In the genomic region with DNA sequence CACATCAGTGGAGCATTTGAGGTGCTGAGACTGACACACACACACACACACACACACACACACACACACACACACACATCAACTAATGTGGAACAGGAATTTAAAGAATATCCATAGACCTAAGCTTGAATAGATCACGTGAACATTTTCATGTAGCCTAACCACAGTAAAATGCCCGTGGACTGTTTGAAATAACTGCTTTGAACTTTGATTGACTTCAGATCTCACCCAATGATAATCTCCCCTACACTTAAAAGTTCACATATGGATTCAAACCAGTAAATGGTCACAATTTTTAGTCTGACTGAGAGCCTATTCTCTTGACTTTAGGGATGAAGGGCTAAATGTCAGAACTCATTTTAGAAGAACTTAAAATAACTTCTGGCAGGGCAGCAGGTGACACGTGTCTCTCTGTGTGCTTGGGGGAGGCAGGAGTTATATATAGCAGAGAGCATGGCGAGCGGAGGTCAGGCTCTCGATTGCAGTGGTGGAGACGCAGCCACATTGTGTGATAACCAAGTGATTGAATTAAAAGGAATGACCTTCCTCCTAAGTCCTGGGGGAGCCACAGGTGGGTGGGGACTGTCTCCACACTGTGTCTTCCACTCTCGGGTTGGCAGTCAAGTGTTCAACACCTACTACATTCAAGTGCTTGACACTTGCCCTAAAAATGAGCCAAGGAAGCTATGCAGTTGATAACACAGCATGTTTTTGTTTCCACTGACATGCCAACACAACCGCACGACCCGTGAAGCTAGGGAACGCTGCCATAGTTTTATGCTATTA, we compare ENCODE assay signal across 10 mouse cellular contexts. TPM values are rescaled to one million over a fixed set of nuclear protein-coding genes. Genes with fewer than 3 reads are reported as not detected.
A peak's percentile ranks its signal among the peaks of the same experiment; 100 is the strongest.
DNase-seq lines count a peak whose midpoint lies in the region; ATAC-seq and TF ChIP-seq lines count a peak whose summit lies in the region.
"Had no signal": no experiment of that assay in that cellular context is flagged by ENCODE, and none has a peak within 500 bp of the region (broad histone marks: within the 10 kb centered on the region; RNA-seq: fewer than 3 reads in every experiment).

No protein-coding gene starts in this region.

- H3K4me3 ChIP-seq in kidney, postnatal 0 days (replicated peaks; ENCODE audit: low read depth, low read length), result no peak overlapping the region
- no peak overlapping the region for H3K4me3 ChIP-seq in hindbrain, embryonic 11.5 days (ENCODE audit: low read depth, low read length)
- H3K4me3 ChIP-seq in myocyte, result peak overlapping the region; percentile 4
- H3K4me3 ChIP-seq in forebrain, postnatal 0 days (ENCODE audit: low read depth, low read length), result no peak overlapping the region

- H3K4me2 ChIP-seq in kidney, postnatal 0 days (ENCODE audit: low read length), result peak overlapping the region; percentile 34
- no peak overlapping the region for H3K4me2 ChIP-seq in hindbrain, embryonic 11.5 days (replicated peaks; ENCODE audit: low read depth, low read length)
- H3K4me2 ChIP-seq in myocyte (ENCODE audit: low read depth), result peak overlapping the region; percentile 78
- no peak overlapping the region for H3K4me2 ChIP-seq in forebrain, postnatal 0 days (ENCODE audit: low read depth)

- WGBS in kidney, postnatal 0 days, result 40% methylated on average over 12 of the region's 12 CpGs
- WGBS in hindbrain, embryonic 11.5 days, result 67% methylated on average over 12 of the region's 12 CpGs
- 68% methylated on average over 12 of the region's 12 CpGs for WGBS in forebrain, postnatal 0 days

- DNase-seq in kidney, postnatal 0 days (ENCODE audit: low spot score), result peak; percentile 24
- no peak for DNase-seq in kidney, adult 18-20 months
- DNase-seq in gastrocnemius, postnatal 10 days, result peak; percentile 20
- peak; percentile 6 for DNase-seq in hindbrain, embryonic 11.5 days (ENCODE audit: low spot score)
- DNase-seq in left cerebral cortex, postnatal 14 days (ENCODE audit: low spot score in 2 of 2), result no peak
- no peak for DNase-seq in forebrain, postnatal 0 days
- DNase-seq in spleen, adult 12 weeks (ENCODE audit: low spot score), result no peak
- DNase-seq: cerebellum, postnatal 10 days had no signal

- intact Hi-C loops in left cerebral cortex, postnatal 14 days (cut with DNase I), result no loop called here

- peak overlapping the region; percentile 25; the same call in 1 of the 2 replicates for H3K27ac ChIP-seq in kidney, postnatal 0 days
- no peak overlapping the region for H3K27ac ChIP-seq in hindbrain, embryonic 11.5 days (ENCODE audit: low read depth, low read length)
- no peak overlapping the region for H3K27ac ChIP-seq in forebrain, postnatal 0 days (ENCODE audit: low read depth, low read length)

- ATAC-seq in kidney, postnatal 0 days (replicated peaks; ENCODE audit: low FRiP score, low read depth), result no peak
- no peak for ATAC-seq in hindbrain, embryonic 11.5 days (ENCODE audit: low FRiP score)
- no peak for ATAC-seq in forebrain, postnatal 0 days

- no peaks in the 10 kb centered on the region for H3K27me3 ChIP-seq in kidney, postnatal 0 days (ENCODE audit: insufficient read depth, low read length)
- H3K27me3 ChIP-seq in hindbrain, embryonic 11.5 days (ENCODE audit: control insufficient read depth, insufficient read depth, low read length), result no peaks in the 10 kb centered on the region
- H3K27me3 ChIP-seq in myocyte (ENCODE audit: control insufficient read depth, insufficient read depth, insufficient read length), result no peaks in the 10 kb centered on the region
- H3K27me3 ChIP-seq in forebrain, postnatal 0 days (ENCODE audit: insufficient read depth, low read length), result no peaks in the 10 kb centered on the region

- peaks cover 9% of the 10 kb centered on the region; the same call in 1 of the 2 replicates for H3K4me1 ChIP-seq in kidney, postnatal 0 days (replicated peaks; ENCODE audit: insufficient read depth, low read length)
- no peaks in the 10 kb centered on the region for H3K4me1 ChIP-seq in hindbrain, embryonic 11.5 days (replicated peaks; ENCODE audit: control insufficient read depth, insufficient read depth, low read length)
- peaks cover 3% of the 10 kb centered on the region; the same call in 1 of the 2 replicates for H3K4me1 ChIP-seq in forebrain, postnatal 0 days (ENCODE audit: insufficient read depth)

- H3K79me2 ChIP-seq in myocyte (ENCODE audit: control insufficient read depth, insufficient read depth), result no peaks in the 10 kb centered on the region

- H3K9me3 ChIP-seq in kidney, postnatal 0 days (replicated peaks; ENCODE audit: low read length), result no peaks in the 10 kb centered on the region
- H3K9me3 ChIP-seq in hindbrain, embryonic 11.5 days (ENCODE audit: control insufficient read depth, low read length), result no peaks in the 10 kb centered on the region
- H3K9me3 ChIP-seq in forebrain, postnatal 0 days (ENCODE audit: low read length), result no peaks in the 10 kb centered on the region

- no peak for TF ChIP-seq CTCF in kidney, postnatal 0 days (IDR thresholded peaks at IDR 0.05; ENCODE audit: low read depth)
- TF ChIP-seq CTCF in forebrain, postnatal 0 days (IDR thresholded peaks at IDR 0.05; ENCODE audit: low read depth), result no peak

- H3ac ChIP-seq in myocyte (ENCODE audit: control insufficient read depth, insufficient read length), result no peak overlapping the region

- TF ChIP-seq POLR2A in myocyte (IDR thresholded peaks at IDR 0.05; ENCODE audit: insufficient read length, low read depth), result no peak

- H3K36me3 ChIP-seq in kidney, postnatal 0 days (ENCODE audit: insufficient read depth, low read length), result no peaks in the 10 kb centered on the region
- no peaks in the 10 kb centered on the region for H3K36me3 ChIP-seq in hindbrain, embryonic 11.5 days (ENCODE audit: control insufficient read depth, insufficient read depth, low read length)
- H3K36me3 ChIP-seq in myocyte (ENCODE audit: control insufficient read depth, insufficient read depth), result no peaks in the 10 kb centered on the region
- no peaks in the 10 kb centered on the region for H3K36me3 ChIP-seq in forebrain, postnatal 0 days (ENCODE audit: insufficient read depth)

- no peak overlapping the region for H3K9ac ChIP-seq in kidney, postnatal 0 days (ENCODE audit: low read depth, low read length)
- H3K9ac ChIP-seq in hindbrain, embryonic 11.5 days (ENCODE audit: low read depth, low read length), result no peak overlapping the region
- H3K9ac ChIP-seq in forebrain, postnatal 0 days, result no peak overlapping the region

TF ChIP-seq in myocyte, 11 proteins besides CTCF, POLR2A, EP300 and RAD21:
- TF ChIP-seq MAX (IDR thresholded peaks at IDR 0.05; ENCODE audit: low read depth), result no peak
- no peak for TF ChIP-seq CEBPB (IDR thresholded peaks at IDR 0.05; ENCODE audit: insufficient read depth, poor library complexity, severe bottlenecking)
- no peak for TF ChIP-seq POLR2AphosphoS2 (IDR thresholded peaks at IDR 0.05; ENCODE audit: insufficient read length, low read depth)
- peak in 2 of 3 experiments; percentile 24 to 56 for TF ChIP-seq MYOD1 (IDR thresholded peaks at IDR 0.05; ENCODE audit: control insufficient read depth in 1 of 3, insufficient read length in 2 of 3, low read depth in 2 of 3)
- TF ChIP-seq E2F4 (IDR thresholded peaks at IDR 0.05; ENCODE audit: insufficient read depth), result no peak
- TF ChIP-seq TCF12 (IDR thresholded peaks at IDR 0.05; ENCODE audit: insufficient read depth, poor library complexity, severe bottlenecking), result peak; percentile 8
- no peak for TF ChIP-seq REST (IDR thresholded peaks at IDR 0.05; ENCODE audit: insufficient read depth, insufficient read length)
- no peak for TF ChIP-seq TCF3 (IDR thresholded peaks at IDR 0.05; ENCODE audit: insufficient read length, low read depth)
- peak in 2 of 3 experiments; percentile 12 to 56 for TF ChIP-seq MYOG (IDR thresholded peaks at IDR 0.05; ENCODE audit: control insufficient read depth in 1 of 3, insufficient read depth in 1 of 3, insufficient read length in 2 of 3, low read depth in 2 of 3)
- peak; percentile 26 for TF ChIP-seq USF1 (IDR thresholded peaks at IDR 0.05; ENCODE audit: low read depth)
- no peak for TF ChIP-seq SRF (IDR thresholded peaks at IDR 0.05; ENCODE audit: control insufficient read depth, insufficient read length, low read depth)

RNA-seq across cellular contexts. Expression of a gene that starts 1.0 kb away (rescaled TPM):
- 0.38 TPM in 2 replicates for polyA plus RNA-seq in kidney, postnatal 0 days (2015; fragmentation: Nextera tagmentation; extraction: Ambion mirVana)
- 10 to 100 TPM; 86.2 to 94.2 TPM for total RNA-seq in gastrocnemius, postnatal 10 days (2021)
- 6.7 and 7.2 TPM in 2 replicates for polyA plus RNA-seq in hindbrain, embryonic 11.5 days (2014; fragmentation: Nextera tagmentation; extraction: Ambion mirVana)
- 7.0 TPM for polyA plus RNA-seq in myocyte (2012; fragmentation: generic; extraction: Trizol)
- under 1 TPM; 0.17 to 0.26 TPM for total RNA-seq in left cerebral cortex, postnatal 14 days (2021)
- total RNA-seq in forebrain, postnatal 0 days (2014; rRNA removed), result 0.31 and 0.62 TPM in 2 replicates
- 0.28 and 0.53 TPM in 2 replicates for polyA plus RNA-seq in forebrain, postnatal 0 days (2015; fragmentation: Nextera tagmentation; extraction: Ambion mirVana)
- total RNA-seq: MEL had no signal

Comparison
In these comparisons a context has a peak if more than half of its experiments do, and no peak if none do; other contexts are left out.
1. DNase-seq: peak in kidney, postnatal 0 days (single experiment), gastrocnemius, postnatal 10 days (single experiment) and hindbrain, embryonic 11.5 days (single experiment); none in kidney, adult 18-20 months (single experiment), left cerebral cortex, postnatal 14 days (0 of 2), forebrain, postnatal 0 days (single experiment) and spleen, adult 12 weeks (single experiment).
2. H3K4me2 ChIP-seq: peak in kidney, postnatal 0 days (single experiment) and myocyte (single experiment); none in hindbrain, embryonic 11.5 days (single experiment) and forebrain, postnatal 0 days (single experiment).